Mouse (Mus musculus) embryonic fibroblast, embryonic 13.5 days (primary cell): ENCODE measurements at regions not wholly inside any gene's neighbourhood (a gene's known extent, or its start where the extent isn't known, plus 50 kb on each side); places are given as distances from the start of the nearest gene placed in this dataset.
"Not testable (repeated sequence)": the region's sequence is repeated elsewhere in the genome, so short reads cannot be mapped to it uniquely, and the experiment has no call there.

Source experiments
- H3K27ac ChIP-seq: 2 replicates; pipeline ENCODE4 v1.5.1; 2012; ENCODE audit warnings: low read length, control low read depth, inconsistent platforms; ENCODE audit not compliant: insufficient read depth
- H3K4me1 ChIP-seq: 2 replicates; pipeline ENCODE4 v1.6.1; 2011; ENCODE audit warnings: low read length; ENCODE audit not compliant: control insufficient read depth, insufficient read depth
- H3K4me3 ChIP-seq: 2 replicates; pipeline ENCODE4 v1.5.1; 2011; ENCODE audit warnings: mild to moderate bottlenecking, control low read depth, low read length; ENCODE audit not compliant: insufficient read depth
- POLR2A ChIP-seq: IDR thresholded peaks from 2 replicates; pipeline ENCODE4 v1.6.1; 2011; ENCODE audit warnings: low read depth, mild to moderate bottlenecking, control low read depth, low read length, moderate library complexity

DNA sequence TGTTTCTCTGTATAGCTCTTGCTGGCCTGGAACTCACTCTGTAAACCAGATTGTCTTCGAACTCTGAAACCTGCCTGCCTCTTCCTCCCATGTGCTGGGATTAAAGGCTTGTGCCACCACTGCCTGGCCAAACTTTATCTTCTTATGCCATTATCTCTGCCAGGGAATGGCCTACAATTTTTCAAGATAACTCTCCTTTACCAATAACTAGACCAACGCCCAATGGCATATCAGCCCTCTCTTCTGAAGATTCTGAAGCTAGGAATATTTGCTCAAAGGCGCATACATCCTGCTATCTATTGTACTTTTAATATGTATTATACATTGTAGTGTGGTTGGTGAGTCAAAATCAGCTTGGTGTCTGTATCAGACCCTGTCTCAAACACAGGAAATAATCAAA is 235.4 kb upstream of the Cts3 start:
- not testable (repeated sequence) for H3K4me1 ChIP-seq, H3K27ac ChIP-seq, H3K4me3 ChIP-seq

DNA sequence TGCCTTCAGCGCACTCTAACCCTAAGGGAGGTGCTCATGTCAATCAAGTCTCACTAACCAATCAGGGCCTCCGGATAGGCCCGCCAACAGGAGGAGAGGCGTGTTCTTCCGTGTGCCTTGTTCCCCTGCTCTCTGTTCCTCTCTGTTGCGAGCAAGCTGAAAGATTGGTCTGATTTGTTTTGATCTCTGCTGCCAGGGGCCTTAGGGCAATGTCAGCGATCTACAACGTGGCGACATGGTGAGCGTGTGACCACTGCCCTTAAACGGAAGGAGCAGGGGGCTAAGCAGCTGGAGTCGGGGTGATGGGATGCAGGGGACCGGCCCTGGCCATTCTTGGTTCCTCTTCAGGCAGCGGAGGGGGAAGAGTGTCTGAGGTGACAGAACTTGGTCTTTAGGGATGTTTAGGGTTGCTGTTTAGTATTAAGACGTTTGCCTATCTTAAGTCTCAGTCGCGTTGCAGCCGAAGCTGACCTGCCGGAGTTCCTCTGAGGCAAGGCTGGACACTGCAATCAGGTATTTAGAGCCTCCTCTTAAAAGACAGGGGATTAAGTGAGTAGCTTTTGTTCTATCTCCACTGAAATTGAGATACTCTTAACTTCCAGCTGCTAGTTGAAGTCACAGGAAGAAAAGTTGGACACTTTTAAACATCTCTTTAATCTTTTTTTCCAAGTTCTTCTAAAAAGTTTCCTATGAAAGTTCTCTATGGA is 234.4 kb upstream of the Cts3 start:
- peak overlapping the region; percentile 69 for H3K4me3 ChIP-seq
- H3K27ac ChIP-seq, H3K4me1 ChIP-seq: not testable (repeated sequence)
- TF ChIP-seq POLR2A = peak; percentile 58

DNA sequence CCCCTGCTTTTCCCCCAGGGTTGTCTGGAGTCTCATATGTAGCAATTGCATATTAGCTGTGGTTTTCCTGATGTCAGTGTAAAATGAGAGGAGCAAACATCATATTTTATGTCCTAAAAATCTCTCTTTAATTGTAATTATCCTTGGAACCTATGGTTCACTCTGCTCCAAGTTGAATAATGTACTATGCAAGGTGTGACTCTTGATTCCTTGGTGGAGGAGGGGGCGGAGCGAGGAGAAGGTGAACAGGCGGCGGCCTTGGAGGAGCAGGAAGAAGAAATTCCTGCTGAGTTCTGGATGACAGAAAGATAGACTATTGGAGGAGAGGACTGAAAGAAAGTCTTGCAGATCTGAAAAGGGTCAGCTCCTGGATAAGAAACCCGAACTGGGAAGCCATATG is 233.8 kb upstream of the Cts3 start:
- H3K4me3 ChIP-seq = peak overlapping the region; percentile 30; the same call in 1 of the 2 replicates
- not testable (repeated sequence) for H3K4me1 ChIP-seq, H3K27ac ChIP-seq

DNA sequence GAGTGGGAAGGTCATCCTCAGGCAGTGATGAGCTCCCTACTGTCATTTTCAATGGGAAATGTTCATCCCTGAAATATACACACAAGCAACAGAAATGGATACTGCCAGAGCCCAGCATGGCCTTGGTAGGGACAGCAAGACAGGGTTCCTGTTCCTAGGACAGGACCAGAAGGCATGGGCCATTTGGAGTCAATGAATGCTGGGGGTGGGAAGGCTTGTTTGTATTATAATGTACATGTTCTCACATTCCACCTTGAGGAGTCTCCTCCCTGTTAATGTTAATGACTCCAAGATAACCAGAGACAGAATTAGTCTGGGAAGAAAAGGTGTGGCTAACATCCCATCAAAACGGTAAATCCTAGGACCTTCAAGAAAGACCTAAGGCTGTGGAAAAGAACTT is 193.5 kb upstream of the Cts3 start:
- not testable (repeated sequence) for H3K27ac ChIP-seq, H3K4me1 ChIP-seq, H3K4me3 ChIP-seq
